Mouse (Mus musculus) urinary bladder, postnatal 14 days (tissue): ENCODE measurements around the gene Olfr1373.

Source experiments
- DNase-seq: peaks from one replicate; pipeline ENCODE4 v3.0.0; 2021; ENCODE audit warnings: low spot score

Olfr1373 gene

GRCm38 (mm10) chr11:52106037-52106436 is 39.3 kb downstream of the Olfr1373 start:
- DNase-seq, result no peak

- DNase-seq, result no peak
Observed at GRCm38 (mm10) chr11:52105503-52105902, 39.8 kb downstream of the Olfr1373 start.

GRCm38 (mm10) chr11:52102977-52103376 is 42.4 kb downstream of the Olfr1373 start:
- no peak for DNase-seq

GRCm38 (mm10) chr11:52099771-52100219 is 45.5 kb downstream of the Olfr1373 start:
- no peak for DNase-seq

- DNase-seq, result peak; percentile 57
Observed at GRCm38 (mm10) chr11:52099031-52099761, 46.1 kb downstream of the Olfr1373 start.

GRCm38 (mm10) chr11:52098398-52098946 is 46.9 kb downstream of the Olfr1373 start, which contains the start of gene Ppp2ca:
Ppp2ca (plus strand) TSS chr11:52098681.
- peak; percentile 98 for DNase-seq

GRCm38 (mm10) chr11:52097596-52097995 is 47.7 kb downstream of the Olfr1373 start:
- no peak for DNase-seq

GRCm38 (mm10) chr11:52097016-52097415 is 48.3 kb downstream of the Olfr1373 start:
- no peak for DNase-seq
